Mouse (Mus musculus) stomach, postnatal 0 days (tissue): ENCODE data around the gene Cmip.

Experiments used
- CTCF ChIP-seq: IDR thresholded peaks from 2 replicates; pipeline ENCODE4 v1.5.1; 2016; ENCODE audit warnings: antibody characterized with exemption, low read depth, mild to moderate bottlenecking, moderate library complexity
- EP300 ChIP-seq: optimal IDR thresholded peaks from 2 replicates; pipeline ENCODE3; 2016; ENCODE audit warnings: antibody characterized with exemption

- TF ChIP-seq CTCF (no peak), EP300 (no peak)
Observed at GRCm38 (mm10) chr8:117471655-117472054, 214.8 kb downstream of the Cmip start.
